Mouse (Mus musculus): ENCODE measurements around the gene Ngf.

Ngf gene

DNA sequence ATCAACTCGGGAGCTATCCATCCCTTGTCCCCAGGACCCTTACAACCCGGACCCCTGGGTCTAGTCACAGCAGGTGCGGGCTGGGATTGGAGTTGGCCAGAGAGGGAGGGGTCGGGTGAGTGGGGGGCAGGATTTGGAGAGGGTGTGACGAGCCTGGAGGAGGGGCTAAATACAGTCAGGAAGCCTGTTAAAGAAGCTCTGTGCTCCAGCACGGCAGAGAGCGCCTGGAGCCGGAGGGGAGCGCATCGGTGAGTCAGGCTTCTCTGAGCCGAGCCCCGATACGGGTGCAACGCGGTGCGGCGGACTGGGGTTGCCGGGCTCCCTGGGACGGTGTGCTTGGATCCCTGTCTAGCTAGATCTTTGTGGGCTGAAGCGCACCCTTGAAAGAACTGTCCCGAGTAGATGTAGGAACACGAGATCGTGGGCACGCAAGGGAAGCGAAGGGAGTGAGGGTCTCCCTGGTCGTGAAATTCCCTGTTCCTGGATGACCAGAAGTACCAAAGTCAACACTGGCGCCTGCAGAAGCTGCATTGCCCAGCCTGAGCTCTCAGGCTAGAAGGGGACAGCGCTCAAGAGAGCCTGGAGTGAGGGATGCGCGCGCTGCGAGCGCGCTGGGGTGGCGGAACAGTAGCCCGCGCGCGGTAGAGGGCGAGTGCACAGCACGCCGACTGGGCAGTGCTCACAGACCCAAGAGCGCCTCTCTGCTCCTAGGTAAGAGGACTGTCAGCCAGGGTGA, at the start of gene Ngf:
Gene Ngf (plus strand): TSS at position 207 of the 736 bp plus-strand sequence.
- DNase-seq (ENCODE audit: low read depth, low spot score), result no peak

- DNase-seq (ENCODE audit: low read depth, low spot score), result no peak
Observed at GRCm38 (mm10) chr3:102445567-102445966, 24.2 kb upstream of the Ngf start.

DNA sequence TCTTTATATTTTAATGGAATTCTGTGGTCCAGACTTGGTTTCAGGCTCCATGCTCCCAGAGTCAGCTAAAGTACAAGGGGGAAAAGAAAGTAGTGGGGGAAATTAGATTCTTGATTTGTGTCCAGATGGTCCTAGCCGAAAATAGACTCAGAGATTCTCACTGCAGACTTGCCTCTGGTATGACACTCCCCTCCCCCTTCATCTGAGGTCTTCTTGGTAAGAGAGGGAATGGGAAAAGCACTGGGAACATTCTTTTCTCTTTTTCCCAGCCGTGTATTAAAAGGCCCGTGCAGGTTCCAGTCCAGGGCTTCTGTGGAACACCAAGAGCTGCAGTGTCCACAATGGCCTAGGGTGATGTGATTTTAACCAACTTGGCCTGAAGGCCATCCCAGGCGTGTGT, 23.0 kb upstream of the Ngf start:
- DNase-seq (ENCODE audit: low read depth, low spot score), result no peak

GRCm38 (mm10) chr3:102454566-102454965, 15.2 kb upstream of the Ngf start:
- DNase-seq (ENCODE audit: low read depth, low spot score), result no peak

GRCm38 (mm10) chr3:102460528-102460927, 9.2 kb upstream of the Ngf start:
- no peak for DNase-seq (ENCODE audit: low read depth, low spot score)

- no peak for DNase-seq (ENCODE audit: low read depth, low spot score)
Observed at GRCm38 (mm10) chr3:102460986-102461385, 8.7 kb upstream of the Ngf start.

DNA sequence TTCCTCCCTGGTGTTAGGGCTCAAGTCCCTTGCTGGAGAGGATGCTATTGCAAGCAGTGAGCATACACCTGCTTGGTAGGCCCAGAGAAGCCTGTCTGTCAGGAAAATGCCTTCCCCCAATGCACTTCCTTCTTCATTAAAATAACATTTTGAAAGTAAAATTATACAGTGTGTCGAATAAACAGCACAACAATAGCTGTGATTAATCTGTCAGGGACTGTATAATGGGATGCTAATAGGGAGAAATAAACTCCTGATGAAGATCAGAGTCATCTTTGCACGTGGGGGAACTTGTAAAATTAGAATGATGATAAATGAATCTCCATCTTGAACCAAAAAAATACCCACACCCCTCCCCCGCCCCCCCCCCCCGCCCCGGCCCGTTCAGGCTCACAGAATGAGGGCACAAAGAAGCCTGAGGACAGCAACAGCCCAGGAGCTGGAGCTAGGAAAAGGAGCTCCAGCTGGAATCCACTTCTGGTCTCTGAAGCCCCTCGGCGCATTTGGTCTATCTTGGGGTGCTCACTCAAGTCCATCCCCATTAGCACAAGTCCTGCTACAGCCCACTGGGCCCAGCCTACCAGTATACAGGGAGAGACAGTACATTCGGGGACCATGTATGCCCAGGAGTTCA, 6.9 kb upstream of the Ngf start:
- no peak for DNase-seq (ENCODE audit: low read depth, low spot score)

DNA sequence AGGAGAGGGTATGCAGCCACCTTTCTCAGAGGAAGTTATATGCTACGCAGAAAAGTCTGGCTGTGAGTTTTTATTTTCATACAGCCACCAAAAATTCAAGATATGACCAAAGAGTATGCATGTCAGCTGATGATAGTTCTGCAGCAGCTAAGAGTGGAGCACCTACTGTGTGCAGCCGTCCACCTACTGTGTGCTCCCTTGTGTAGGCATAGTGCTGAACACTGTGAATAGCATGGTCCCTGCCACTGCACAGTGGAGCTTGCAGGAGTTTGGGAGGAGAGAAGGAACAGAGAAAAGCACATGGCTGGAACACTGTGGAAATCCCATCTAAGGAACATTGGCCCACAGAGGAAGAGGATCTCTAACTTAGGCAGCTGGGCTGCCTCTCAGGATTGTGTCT, 6.4 kb upstream of the Ngf start:
- DNase-seq (ENCODE audit: low read depth, low spot score), result no peak

DNA sequence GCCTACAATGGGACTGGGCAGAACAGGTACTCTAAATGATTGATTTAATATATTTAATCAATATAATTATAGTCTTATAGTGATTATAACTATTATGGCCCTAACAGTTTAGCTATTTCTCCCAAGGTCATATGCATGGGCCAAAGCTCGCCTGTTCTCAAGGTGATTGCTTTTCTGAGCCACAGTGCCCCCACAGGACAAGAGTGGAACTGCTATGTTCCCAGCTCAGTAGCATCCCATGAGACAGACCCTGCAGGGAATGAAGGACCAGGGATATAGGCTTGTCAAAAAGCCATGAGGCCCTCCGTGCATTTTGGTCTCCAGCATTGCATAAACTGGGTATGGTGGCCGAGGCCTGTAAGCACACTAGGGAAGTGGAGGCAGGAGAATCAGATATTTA, 3.1 kb upstream of the Ngf start:
- DNase-seq (ENCODE audit: low read depth, low spot score), result no peak

- DNase-seq (ENCODE audit: low read depth, low spot score), result no peak
Observed at GRCm38 (mm10) chr3:102467121-102467520, 2.6 kb upstream of the Ngf start.

GRCm38 (mm10) chr3:102471251-102471650, 1.5 kb downstream of the Ngf start:
- DNase-seq (ENCODE audit: low read depth, low spot score), result no peak

- DNase-seq (ENCODE audit: low read depth, low spot score), result no peak
Observed at GRCm38 (mm10) chr3:102471799-102472198, 2.1 kb downstream of the Ngf start.

DNA sequence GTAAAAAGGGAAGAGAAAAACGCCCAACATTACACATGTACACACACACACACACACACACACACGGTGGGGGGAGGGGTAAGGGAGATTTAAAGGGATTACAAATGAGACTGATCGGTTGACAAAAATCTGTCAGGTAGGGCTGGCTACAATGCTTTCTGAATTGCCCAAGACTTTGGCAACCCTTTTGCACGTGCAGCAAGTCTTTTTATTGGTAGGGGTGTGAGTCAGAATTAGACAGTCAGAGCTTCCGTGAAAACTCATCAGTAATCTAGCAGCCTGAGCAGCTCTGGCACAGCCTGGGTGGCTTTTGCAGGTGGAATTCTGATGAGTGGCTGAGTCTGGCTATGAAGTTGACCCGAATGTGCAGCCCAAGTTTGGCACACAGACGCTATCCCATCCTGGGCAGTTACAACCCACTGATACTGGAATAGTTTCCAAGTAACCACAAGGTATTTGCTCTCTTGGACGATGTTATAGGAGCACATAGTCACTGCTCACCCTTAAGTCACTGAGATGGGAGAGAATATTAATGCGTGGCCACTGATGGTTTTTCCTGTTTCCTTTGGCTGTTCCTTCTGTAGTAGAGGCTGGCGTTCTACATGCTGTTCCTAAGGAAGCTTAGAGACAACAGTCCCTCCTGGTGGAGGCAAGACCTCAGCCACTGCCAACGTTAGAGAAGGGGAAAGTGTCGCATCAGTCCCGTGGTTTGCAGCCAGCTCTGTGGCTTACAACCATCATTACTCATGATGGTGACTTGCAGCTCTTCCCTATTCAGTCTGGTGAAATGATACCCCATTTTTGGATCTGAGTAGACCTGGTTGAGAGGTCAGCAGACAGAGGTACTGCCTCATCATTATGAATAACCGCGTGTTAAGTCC, 4.8 kb downstream of the Ngf start:
- no peak for DNase-seq (ENCODE audit: low read depth, low spot score)

- no peak for DNase-seq (ENCODE audit: low read depth, low spot score)
Observed at GRCm38 (mm10) chr3:102477917-102478694, 8.4 kb downstream of the Ngf start.

DNA sequence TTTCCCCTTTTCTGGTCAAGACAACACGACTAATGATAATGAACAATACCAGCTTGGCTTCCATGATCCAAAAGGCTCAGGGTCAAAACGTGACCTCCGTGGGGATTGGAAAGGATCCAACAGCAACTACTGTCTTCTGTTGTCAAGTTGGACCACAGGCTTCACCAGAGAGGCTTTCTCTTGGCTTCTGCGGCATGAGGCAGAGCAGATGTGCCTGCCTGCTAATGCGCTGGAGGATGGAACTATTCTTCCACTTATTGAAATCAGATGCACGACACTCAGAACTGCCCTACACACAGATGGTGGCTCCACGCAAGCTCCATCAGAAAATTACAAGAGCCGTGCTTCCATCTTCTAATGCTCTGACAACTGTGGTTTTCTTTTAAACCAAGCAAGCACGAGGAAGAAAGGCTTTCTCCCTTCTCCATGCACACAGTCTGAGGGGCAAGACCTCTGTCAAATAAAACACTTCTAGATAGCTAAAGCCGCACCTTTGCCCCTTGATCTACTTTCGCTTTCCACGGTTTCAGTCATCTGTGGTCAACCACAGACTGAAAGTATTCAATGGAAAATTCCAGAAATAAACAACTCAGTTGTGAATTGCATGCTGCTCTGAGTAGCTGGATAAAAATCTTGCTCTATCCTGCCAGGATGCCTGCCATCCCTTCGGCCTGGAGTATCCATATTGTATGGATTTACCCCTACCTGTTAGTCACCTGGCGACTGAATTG, 20.8 kb downstream of the Ngf start:
- DNase-seq (ENCODE audit: low read depth, low spot score), result no peak

DNA sequence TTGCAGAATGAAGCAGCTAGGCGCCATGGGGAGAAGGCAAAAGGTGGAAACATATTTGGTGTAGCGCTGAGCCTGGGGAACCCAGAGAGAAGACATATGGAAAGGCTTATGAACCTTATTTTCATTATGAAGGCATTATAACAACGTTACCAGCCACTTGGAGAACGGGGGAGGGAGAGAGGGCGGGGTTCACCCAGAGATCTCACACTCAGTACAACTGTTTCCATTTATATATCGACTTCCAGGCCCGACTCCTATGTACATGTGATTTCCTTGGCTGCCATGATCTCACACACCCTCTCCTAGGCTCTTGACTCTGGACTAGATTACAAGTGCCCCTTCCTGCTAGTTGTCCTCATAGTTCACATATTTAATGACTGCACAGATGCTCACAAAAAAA, 28.4 kb downstream of the Ngf start:
- no peak for DNase-seq (ENCODE audit: low read depth, low spot score)

DNA sequence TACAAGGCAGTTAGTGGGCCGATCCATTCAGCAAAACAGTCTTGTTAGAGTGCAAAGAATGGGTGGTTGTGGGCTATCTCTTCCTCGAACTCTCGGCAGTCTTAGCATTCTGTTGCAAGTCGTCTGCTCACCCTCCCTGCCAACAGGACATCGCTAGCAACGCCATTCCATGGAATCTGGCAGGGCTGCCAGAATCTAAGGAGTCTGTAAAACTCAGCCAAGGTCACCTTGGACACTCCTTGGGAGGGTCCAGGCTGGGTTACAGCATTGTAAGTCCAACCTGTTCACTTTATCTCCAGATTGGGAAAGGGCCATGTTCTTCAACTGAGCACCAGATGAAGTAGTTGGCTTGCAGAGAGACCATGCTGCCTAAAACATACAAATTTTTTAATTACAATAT, 29.2 kb downstream of the Ngf start:
- no peak for DNase-seq (ENCODE audit: low read depth, low spot score)

GRCm38 (mm10) chr3:102500031-102500430, 30.3 kb downstream of the Ngf start:
- no peak for DNase-seq (ENCODE audit: low read depth, low spot score)

GRCm38 (mm10) chr3:102501186-102501585, 31.5 kb downstream of the Ngf start:
- no peak for DNase-seq (ENCODE audit: low read depth, low spot score)

- no peak for DNase-seq (ENCODE audit: low read depth, low spot score)
Observed at GRCm38 (mm10) chr3:102505129-102505528, 35.4 kb downstream of the Ngf start.

- no peak for DNase-seq (ENCODE audit: low read depth, low spot score)
Observed at GRCm38 (mm10) chr3:102506061-102506460, 36.3 kb downstream of the Ngf start.

Measured in WW6 (cell line).